Mouse (Mus musculus): Measurements from ENCODE around the gene Naxd.

- TF ChIP-seq TAL1 (IDR thresholded peaks at IDR 0.05; ENCODE audit: low read length) (no peak), GATA1 (IDR thresholded peaks at IDR 0.05; ENCODE audit: low read length) (no peak)
These were observed 39.1 kb upstream of the Naxd start for GRCm38 (mm10) chr8:11457981-11458836.

All from erythroblast, embryonic 14.5 days (primary cell).